Mouse (Mus musculus): ENCODE data around the gene Mrpl18. TPM values are rescaled to one million over a fixed set of nuclear protein-coding genes. Genes with fewer than 3 reads are reported as not detected.
"Not testable (repeated sequence)": the region's sequence is repeated elsewhere in the genome, so short reads cannot be mapped to it uniquely, and the experiment has no call there.

The Mrpl18 gene
- total RNA-seq, 4 experiments from 2014 or later: 161 to 175 (median 169) TPM

GRCm38 (mm10) chr17:12909361-12910280, 6.5 kb downstream of the Mrpl18 start, which contains the start of gene Pnldc1:
Gene Pnldc1 (minus strand): TSS chr17:12910230.
- no peak for DNase-seq (ENCODE audit: low spot score)

DNA sequence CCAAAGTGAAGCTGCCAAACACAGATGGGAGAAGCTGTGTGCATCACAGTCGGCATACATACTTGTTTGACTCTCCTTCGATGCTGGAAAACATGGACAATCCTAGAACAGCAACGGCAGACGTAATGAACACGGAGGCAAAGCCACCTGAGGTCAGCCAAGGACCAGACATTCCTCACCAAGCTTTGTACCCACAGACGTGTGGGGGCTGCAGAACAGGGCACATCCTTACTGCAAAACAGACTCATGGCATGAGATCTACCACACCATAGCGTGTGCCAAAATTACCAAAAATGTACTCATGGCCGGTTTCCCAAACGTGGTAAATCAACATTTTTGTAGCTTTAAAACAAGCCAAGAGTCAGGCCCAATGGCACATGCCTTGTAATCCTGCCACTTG, 9.7 kb downstream of the Mrpl18 start:
- no peak for DNase-seq (ENCODE audit: low spot score)

GRCm38 (mm10) chr17:12905810-12906209, 10.3 kb downstream of the Mrpl18 start:
- DNase-seq (ENCODE audit: low spot score): no peak

DNA sequence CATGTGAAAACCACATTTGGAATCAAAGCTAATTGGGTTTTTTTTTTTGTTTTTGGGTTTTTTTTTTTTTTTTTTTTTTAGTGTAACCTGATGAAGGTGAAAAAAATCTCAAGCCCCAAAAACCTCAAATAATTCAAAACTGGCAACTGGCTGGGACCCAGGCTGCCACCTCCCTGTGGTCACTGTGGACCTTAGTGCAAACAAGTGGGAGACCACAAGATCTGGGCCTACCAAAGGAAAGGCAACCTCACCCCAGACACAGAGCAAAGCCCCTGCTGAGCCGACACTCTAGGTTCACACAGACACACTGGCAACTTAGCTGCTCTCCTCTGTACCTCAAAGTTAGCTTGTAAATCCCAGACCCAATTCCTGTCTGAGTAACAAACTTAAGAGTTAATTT, 11.8 kb downstream of the Mrpl18 start:
- DNase-seq (ENCODE audit: low spot score): no peak

DNA sequence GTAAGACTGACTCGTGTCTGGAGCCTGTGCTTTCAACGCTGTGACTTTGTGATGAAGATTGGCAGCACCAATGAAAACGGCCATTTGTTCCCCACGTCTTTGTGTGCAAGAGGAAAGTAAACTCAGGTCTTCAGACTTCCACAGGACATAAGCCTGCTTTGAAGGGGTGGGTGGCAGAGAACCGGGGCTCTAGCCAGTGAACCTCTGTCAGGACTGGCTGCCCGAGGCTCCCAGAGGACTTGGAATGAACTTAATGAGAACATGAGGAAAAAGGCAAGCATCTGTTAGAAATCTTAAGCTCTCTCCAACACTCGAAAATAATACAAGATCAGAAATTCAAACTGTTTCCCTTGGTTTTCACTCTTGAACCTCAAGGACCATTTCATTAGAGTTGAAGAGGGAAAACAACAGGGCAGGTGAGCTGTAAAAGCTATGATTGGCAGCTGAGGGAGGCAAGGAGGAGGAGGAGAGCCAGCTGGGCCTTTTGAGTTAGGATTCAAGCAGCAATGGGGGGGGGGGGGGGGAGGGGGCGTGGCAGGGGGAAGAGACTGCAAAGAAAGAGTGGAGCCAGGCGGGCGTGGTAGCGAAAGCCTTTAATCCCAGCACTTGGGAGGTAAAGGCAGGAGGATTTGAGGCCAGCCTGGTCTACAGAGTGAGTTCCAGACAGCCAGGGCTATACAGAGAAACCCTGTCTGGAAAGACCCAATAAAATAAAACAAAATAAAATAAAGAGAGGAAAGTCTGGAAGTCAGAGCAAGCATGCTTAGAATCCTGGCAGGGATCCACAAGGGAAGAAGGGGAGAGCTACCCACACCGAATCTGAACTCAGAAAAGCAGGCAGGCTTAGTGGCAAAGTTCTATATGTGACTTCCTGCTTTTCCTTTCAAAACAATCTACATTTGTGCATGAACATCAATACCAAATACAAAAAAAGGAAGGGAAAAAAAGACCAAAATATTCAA, 12.5 kb downstream of the Mrpl18 start:
- no peak for DNase-seq (ENCODE audit: low spot score)

DNA sequence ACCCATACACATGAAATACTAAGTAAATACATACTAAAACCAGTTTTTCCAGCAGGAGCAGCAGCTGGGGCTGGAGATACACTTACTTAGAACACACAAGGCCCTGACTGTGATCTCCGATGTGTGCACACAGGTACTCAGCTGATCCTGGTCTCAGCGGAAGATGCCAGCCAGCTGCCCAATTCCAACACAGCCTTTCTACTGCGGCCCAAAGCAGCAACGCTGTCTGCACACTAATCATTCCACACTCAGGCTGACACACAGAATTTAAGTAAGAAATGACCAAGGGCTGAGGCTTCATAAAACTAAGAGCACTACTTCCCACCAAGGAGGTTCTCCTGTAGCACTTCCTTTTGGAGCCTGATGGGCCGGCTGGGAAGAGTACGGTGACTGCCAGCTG, 13.9 kb downstream of the Mrpl18 start:
- DNase-seq (ENCODE audit: low spot score): no peak

- DNase-seq (ENCODE audit: low spot score): not testable (repeated sequence)
Observed at GRCm38 (mm10) chr17:12898607-12899006, 17.5 kb downstream of the Mrpl18 start.

- DNase-seq (ENCODE audit: low spot score): no peak
Observed at GRCm38 (mm10) chr17:12897674-12898073, 18.5 kb downstream of the Mrpl18 start.

GRCm38 (mm10) chr17:12892033-12892432, 24.1 kb downstream of the Mrpl18 start:
- no peak for DNase-seq (ENCODE audit: low spot score)

DNA sequence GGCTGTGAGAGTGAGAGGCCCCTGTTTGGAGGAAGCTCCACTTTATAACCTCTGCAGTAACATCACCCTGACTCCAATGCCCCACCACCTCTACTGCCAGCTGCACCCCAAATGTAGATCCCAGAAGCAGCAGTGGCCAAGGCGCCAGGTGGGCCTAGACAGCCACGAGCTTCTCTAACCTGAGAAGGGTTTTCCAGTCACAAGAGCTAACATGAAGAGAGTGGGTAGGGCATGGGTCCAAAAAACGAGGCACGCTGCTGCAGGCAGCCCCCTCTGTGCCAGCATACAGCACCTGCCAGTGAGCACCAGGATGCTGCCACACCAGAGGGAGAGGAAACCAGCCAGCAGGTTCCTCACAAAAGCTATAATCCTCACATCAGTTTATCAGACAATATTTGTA, 25.1 kb downstream of the Mrpl18 start:
- no peak for DNase-seq (ENCODE audit: low spot score)

- peak; percentile 45 for DNase-seq (ENCODE audit: low spot score)
Observed at GRCm38 (mm10) chr17:12887021-12887775, 28.9 kb downstream of the Mrpl18 start.

GRCm38 (mm10) chr17:12886620-12887019, 29.5 kb downstream of the Mrpl18 start:
- no peak for DNase-seq (ENCODE audit: low spot score)

DNA sequence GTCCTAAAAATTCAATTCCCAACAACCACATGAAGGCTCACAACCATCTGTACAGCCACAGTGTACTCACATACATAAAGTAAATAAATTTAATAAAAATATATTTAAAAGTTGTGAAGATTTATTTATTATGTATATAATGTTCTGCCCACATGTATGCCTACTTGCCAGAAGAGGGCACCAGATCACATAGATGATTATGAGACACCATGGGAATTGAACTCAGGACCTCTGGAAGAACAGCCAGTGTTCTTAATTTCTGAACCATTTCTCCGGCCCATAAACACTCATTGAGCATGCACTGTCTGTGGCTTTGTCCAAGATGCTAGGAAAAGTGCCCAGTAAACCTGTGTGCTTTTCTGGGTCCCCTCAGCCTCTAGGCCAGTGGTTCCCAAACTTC, 34.9 kb downstream of the Mrpl18 start:
- no peak for DNase-seq (ENCODE audit: low spot score)

DNA sequence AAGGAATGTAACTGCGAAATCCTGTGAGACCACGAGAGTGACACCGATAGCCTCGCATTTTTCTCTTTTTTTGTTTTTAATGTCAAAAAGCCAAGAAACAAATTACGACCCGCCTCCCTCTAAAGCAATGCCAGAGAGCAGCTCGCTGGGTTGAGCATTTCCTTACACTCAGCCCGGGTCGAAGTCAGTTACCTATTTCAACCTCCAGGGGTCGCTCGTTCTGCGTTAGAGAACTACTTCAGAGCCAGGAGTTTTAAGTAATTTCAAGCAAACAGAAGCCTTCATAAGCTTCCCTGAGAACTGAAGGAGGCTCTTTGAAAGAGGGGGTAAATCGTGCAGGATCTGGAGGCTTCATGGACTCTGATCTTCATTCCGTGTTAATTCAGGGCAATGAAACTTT, 36.0 kb downstream of the Mrpl18 start:
- peak; percentile 76 for DNase-seq (ENCODE audit: low spot score)

GRCm38 (mm10) chr17:12875734-12876133, 40.4 kb downstream of the Mrpl18 start, which contains the start of gene Mrgprh:
Gene Mrgprh (plus strand): TSS chr17:12876034.
- DNase-seq (ENCODE audit: low spot score): no peak

- DNase-seq (ENCODE audit: low spot score): no peak
Observed at GRCm38 (mm10) chr17:12872275-12873028, 43.7 kb downstream of the Mrpl18 start.

DNA sequence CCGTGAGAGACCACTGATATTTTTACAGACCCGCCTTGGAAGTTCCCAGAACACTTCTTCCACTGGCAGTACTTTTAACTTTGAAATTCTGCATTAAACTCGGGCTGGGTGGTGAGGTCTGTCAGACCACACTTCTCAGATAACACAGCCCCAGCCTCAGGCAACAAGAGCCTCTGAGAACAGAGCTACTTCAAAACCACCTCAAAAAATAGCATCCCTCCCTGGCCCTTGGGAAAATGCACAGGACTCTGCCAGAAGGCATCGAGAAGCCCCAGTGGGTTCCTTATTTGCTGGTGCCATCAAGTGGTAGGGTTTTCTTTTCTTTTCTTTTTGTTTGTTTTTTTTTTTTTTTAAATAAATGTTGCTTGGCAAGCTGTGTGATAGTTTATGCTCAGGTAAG, 47.5 kb downstream of the Mrpl18 start:
- no peak for DNase-seq (ENCODE audit: low spot score)

GRCm38 (mm10) chr17:12868043-12868442, 48.1 kb downstream of the Mrpl18 start, which contains the start of gene Mas1:
Gene Mas1 (minus strand): TSS chr17:12868143.
- no peak for DNase-seq (ENCODE audit: low spot score)

DNA sequence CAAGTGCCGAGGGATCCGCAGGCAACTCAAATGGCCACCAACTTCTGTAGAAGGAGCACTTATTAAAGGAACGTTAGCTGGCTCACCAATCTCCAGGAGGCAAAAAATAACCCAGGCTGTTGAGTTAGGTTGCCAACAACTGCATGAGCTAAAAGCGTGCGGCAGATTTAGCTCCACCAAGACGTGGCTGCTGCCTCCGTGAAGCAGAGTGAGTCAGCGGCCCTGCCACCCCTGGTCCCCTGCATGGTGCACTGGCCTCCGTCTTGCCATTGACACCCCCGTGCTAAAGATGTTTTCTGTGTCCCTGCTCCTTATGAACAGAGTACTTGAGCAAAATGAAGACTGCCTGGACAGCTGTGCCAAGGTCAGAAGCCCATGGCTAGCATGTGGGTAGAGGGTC, 49.3 kb downstream of the Mrpl18 start:
- DNase-seq (ENCODE audit: low spot score): peak; percentile 44

- no peak for DNase-seq (ENCODE audit: low spot score)
Observed at GRCm38 (mm10) chr17:12865407-12865806, 50.7 kb downstream of the Mrpl18 start.

DNA sequence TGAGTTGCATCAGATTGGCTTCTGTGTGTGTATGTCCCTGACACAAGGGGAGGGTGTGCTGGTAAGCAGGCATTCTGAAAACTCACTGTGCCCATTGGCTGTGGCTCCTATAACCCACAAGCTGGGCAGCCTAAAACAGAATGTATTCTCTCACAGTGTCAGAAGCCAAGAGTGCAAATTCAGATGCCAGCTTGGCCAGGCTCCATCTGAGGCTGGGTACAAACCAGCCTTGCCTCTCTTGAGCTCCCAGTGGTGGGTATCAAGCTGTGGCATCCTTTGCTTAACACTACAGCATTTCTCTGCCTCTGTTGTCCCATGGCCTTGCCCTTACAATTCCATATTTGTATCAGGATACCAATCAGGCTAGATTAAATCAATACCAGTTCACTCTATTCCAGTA, 52.0 kb downstream of the Mrpl18 start:
- no peak for DNase-seq (ENCODE audit: low spot score)
